Mouse (Mus musculus) erythroblast, embryonic 14.5 days (primary cell): Measurements from ENCODE around the gene Cdiptos.

Source experiments
- GATA1 ChIP-seq: IDR thresholded peaks from 2 replicates; pipeline ENCODE4 v1.6.1; 2012; ENCODE audit warnings: low read length, inconsistent platforms, mixed read lengths
- TAL1 ChIP-seq: IDR thresholded peaks from 3 replicates; pipeline ENCODE4 v1.6.1; 2012; ENCODE audit warnings: low read length, inconsistent platforms, mixed read lengths

DNA sequence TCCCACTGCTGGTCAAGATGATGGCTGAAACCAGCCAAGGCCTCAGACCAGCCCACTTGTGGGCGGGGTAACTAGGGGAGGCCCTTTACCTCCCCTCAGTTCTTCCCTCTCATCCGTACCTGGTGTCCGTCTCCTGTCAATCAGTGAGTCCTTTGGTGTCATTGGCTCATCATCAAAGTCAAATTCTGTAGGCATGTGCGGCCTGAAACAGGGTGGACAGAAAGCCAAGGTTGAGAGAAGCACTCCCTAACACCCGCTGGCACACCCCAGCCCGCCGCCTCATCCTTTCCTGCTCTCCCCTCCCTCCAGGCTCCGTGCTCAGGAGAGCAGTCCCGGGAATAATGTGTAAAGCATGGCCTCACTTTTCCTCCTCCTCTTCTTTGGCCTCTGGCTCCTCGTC lies 40.2 kb upstream of the Cdiptos start:
- TF ChIP-seq GATA1: no peak
- no peak for TF ChIP-seq TAL1
